Mouse (Mus musculus) mature B cell (primary cell): ENCODE data around the gene Rsu1.
"Not testable (repeated sequence)": the region's sequence is repeated elsewhere in the genome, so short reads cannot be mapped to it uniquely, and the experiment has no call there.

Source experiments
- in situ Hi-C: fragments of 300-500 bp; cut with MboI; formaldehyde crosslinking; loops from 2 replicates; pipeline ENCODE4 v1.14.3; 2019

The Rsu1 gene

GRCm38 (mm10) chr2:13229686-13230085 lies 41.5 kb downstream of the Rsu1 start:
- in situ Hi-C loops = loop anchor here (25.0 kb wide), 1 partner anchor 517 kb away; no protein-coding TSS in a partner anchor

GRCm38 (mm10) chr2:13226031-13226430 lies 45.2 kb downstream of the Rsu1 start:
- in situ Hi-C loops = loop anchor here (25.0 kb wide), 1 partner anchor 514 kb away; no protein-coding TSS in a partner anchor

- in situ Hi-C loops = no loop called here
These were observed 46.7 kb downstream of the Rsu1 start for GRCm38 (mm10) chr2:13224546-13224945.

GRCm38 (mm10) chr2:13223451-13223850 lies 47.8 kb downstream of the Rsu1 start:
- in situ Hi-C loops = no loop called here

GRCm38 (mm10) chr2:13220141-13220540 lies 51.1 kb downstream of the Rsu1 start:
- in situ Hi-C loops = no loop called here

- in situ Hi-C loops = no loop called here
These were observed 53.1 kb downstream of the Rsu1 start for GRCm38 (mm10) chr2:13218112-13218511.

- in situ Hi-C loops = no loop called here
These were observed 64.4 kb downstream of the Rsu1 start for GRCm38 (mm10) chr2:13206825-13207224.

- in situ Hi-C loops = no loop called here
These were observed 64.8 kb downstream of the Rsu1 start for GRCm38 (mm10) chr2:13206367-13206766.

GRCm38 (mm10) chr2:13202805-13203475 lies 68.3 kb downstream of the Rsu1 start:
- in situ Hi-C loops = no loop called here

GRCm38 (mm10) chr2:13199713-13200112 lies 71.5 kb downstream of the Rsu1 start:
- in situ Hi-C loops = no loop called here

GRCm38 (mm10) chr2:13199033-13199432 lies 72.2 kb downstream of the Rsu1 start:
- in situ Hi-C loops = no loop called here

GRCm38 (mm10) chr2:13195540-13195939 lies 75.7 kb downstream of the Rsu1 start:
- in situ Hi-C loops = no loop called here

- in situ Hi-C loops = no loop called here
These were observed 79.1 kb downstream of the Rsu1 start for GRCm38 (mm10) chr2:13192157-13192556.

- in situ Hi-C loops = no loop called here
These were observed 80.4 kb downstream of the Rsu1 start for GRCm38 (mm10) chr2:13190767-13191166.

GRCm38 (mm10) chr2:13188831-13189495 lies 82.3 kb downstream of the Rsu1 start:
- in situ Hi-C loops = no loop called here

- in situ Hi-C loops = no loop called here
These were observed 88.1 kb downstream of the Rsu1 start for GRCm38 (mm10) chr2:13183124-13183523.

- in situ Hi-C loops = not testable (repeated sequence)
These were observed 89.3 kb downstream of the Rsu1 start for GRCm38 (mm10) chr2:13181899-13182298.

GRCm38 (mm10) chr2:13177698-13178395 lies 93.4 kb downstream of the Rsu1 start:
- in situ Hi-C loops = no loop called here

- in situ Hi-C loops = no loop called here
These were observed 95.0 kb downstream of the Rsu1 start for GRCm38 (mm10) chr2:13176304-13176620.

- in situ Hi-C loops = no loop called here
These were observed 95.5 kb downstream of the Rsu1 start for GRCm38 (mm10) chr2:13175536-13176303.

GRCm38 (mm10) chr2:13174461-13174860 lies 96.8 kb downstream of the Rsu1 start:
- in situ Hi-C loops = no loop called here

GRCm38 (mm10) chr2:13170651-13171050 lies 100.6 kb downstream of the Rsu1 start:
- in situ Hi-C loops = no loop called here
